Mouse (Mus musculus) urinary bladder, postnatal 10 days (tissue): ENCODE data around the gene Echdc3.

Experiments
- DNase-seq: peaks from one replicate; pipeline ENCODE4 v3.0.0; 2022; ENCODE audit warnings: low spot score

Echdc3 gene

DNA sequence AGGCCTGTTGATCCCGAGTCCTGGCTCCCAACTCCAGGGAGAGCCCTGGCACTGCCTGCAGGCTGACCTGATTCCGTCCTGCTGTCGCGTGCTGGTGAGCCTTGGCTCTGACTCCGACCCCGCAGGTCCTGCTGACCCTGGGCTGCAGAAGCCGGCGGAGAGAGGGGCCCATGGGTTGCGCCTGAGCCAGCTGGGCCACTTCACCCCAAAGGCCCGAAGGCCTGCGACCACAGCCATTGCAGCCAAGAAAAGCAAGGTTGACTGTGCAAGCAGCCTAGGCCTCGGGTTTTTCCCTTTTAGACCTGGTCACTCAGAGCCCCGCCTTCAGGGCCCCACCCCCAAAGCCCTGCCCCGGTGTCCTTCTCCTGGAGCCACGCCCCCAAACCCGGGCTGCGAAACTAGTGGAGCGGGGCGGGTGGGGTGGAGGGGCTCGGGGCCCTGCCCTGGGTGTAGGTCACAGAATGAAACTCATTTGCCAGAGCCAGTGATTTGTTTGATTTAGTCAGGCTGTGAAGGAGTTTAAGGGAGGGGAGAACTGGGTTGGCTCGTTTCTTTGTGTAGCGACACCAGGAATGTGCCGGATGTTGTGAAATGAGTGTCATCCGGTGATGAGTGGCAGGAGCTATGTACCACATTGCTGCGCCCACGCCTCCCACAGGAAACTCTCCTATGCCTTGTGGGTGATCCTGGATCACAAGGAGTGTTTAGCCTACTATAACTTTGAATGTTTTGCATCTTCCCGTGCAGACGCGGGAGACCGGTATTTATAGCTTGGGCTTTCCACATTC, at the start of gene Echdc3:
TSS of gene Echdc3 (minus strand) at position 310 of the 788 bp plus-strand sequence.
- peak; percentile 50 for DNase-seq

DNA sequence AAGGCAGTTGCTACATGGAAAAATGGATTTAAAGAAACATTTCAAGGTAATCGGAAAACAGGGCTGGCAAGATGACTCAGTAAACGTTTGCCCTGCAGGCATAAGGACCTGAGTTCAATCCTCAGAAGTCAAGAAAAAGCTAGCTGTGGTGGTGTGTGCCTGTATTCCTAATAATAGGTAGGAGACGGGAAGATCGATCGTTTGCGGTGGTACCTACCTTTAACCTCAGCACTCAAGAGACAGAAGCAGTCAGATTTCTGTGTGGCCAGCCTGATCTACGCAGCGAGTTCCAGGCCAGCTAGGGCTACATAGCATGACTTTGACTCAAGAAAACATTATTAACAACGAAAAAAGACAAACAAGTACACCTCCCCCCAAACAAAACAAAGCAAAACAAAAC, 48.9 kb upstream of the Echdc3 start:
- no peak for DNase-seq

- DNase-seq = no peak
These were observed 48.4 kb upstream of the Echdc3 start for GRCm38 (mm10) chr2:6261201-6261672.

- DNase-seq = no peak
These were observed 47.8 kb upstream of the Echdc3 start for GRCm38 (mm10) chr2:6260661-6261060.

DNA sequence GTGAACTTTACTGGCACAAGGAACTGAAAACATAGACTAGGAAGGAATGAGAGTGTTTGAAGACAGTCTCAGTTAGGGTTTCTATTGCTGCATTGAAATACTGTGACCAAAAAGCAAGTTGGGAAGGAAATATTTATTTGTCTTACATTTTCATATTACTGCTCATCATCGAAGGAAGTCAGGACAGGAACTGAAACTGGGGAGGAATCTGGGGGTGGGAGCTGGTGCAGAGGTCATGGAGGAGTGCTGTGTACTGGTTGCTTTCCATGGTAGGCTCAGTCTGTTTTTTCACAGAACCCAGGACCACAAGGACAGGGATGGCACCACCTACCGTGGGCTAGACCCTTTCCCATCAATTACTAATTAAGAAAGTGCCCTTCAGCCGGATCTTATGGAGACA, 46.3 kb upstream of the Echdc3 start:
- DNase-seq = no peak

DNA sequence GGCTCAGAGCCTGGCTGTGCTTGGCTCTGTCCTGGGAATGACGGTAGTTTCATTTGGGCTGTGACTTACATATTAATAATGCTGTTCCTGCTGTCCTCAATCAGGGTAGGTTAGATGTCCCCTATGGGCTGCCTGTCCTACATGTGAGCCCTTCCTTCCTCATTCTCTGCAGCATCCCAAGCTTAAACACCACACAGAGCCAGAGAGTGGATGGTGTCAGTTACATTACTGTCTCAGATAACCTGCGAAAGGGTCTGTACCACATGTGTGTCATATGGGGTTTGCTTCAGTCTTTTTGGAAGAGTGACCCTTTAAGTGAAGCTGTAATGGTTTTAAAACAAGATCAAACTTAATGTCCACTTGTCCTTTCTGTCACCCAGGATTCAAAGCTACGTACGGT, 45.2 kb upstream of the Echdc3 start:
- DNase-seq = no peak

DNA sequence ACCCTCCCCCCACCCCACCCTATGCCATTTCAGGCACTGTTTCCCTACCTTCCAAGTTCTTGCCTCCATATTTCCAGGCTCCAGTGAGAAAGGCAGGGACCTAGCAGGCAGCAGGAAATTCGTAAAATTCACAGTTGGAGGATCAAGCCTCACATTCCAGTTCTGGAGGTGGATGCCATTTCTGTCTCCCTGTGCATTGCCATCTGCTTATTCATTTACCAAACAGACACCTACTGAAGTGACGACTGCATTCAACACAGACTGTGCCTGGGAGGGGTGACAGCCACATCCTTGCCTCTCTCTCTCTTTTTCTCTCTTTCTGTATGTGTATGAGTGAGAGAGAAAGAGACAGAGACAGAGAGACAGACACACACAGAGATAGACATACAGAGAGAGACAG, 44.3 kb upstream of the Echdc3 start:
- no peak for DNase-seq

- no peak for DNase-seq
These were observed 43.4 kb upstream of the Echdc3 start for GRCm38 (mm10) chr2:6255989-6256841.

DNA sequence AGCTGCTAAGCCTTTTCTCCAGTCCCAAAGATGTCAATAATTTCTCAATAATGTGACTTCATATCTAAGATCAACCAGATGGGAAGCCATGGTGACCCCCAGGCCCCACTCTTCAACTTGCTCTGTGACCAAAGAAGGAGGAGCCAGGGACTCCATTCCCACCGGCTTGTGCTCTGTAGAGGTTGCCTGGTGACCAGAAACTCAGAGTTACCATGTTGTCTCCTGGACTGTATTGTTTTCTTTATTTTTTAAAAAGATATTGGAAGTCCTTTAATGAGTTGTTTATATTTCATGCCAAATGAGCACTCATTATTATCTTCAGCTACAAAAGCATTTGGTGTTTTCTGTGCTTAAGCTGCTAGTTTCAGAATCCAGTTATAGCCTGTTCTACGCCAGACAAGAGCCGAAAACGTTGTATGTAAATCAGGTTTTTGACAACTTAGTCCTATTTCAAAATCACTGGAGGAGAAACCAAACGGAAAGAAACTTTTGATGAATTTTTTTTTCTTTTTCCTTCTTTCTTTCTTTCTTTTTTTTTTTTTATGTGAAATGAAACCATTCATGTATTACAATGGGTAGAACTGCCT, 42.7 kb upstream of the Echdc3 start:
- DNase-seq = no peak

- DNase-seq = no peak
These were observed 39.7 kb upstream of the Echdc3 start for GRCm38 (mm10) chr2:6252491-6252890.

GRCm38 (mm10) chr2:6251076-6251496, 38.3 kb upstream of the Echdc3 start:
- no peak for DNase-seq

DNA sequence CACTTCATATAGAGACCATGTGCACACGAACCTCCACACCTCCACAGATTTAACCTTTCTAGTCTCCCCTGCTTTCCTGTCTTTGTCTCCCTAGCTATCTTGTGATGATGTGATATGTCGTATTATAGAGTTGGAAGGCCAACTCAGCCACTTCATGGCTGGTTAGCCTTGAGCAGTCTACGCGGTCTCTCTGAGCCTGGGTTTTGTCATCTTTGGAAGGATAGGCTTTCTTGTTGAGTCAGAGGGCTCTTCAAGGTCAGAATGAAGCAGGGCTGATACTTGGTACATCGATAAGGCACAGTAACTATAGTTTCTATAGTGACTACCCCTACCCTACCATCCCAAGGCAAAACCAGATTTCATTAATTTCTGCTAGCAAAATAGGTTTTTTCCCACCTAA, 28.6 kb upstream of the Echdc3 start:
- DNase-seq = no peak

DNA sequence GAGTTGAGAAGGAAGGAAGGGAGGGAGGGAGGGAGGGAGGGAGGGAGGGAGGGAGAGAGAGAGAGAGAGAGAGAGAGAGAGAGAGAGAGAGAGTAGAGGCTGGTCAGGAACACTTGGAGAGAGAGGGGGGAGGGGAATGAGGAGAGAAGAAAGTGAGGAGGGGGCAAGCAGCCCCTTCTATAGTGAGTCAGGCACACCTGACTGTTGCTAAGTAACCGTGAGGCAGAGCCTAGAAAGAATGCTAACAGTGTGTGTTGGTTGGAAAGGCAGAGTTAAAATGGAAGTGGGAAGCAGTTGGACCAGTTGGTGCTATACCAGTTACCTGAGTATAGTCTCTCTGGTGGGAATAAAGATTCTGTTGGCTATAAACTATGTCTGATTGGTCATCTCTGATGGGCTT, 27.2 kb upstream of the Echdc3 start:
- DNase-seq = no peak

GRCm38 (mm10) chr2:6239333-6239732, 26.5 kb upstream of the Echdc3 start:
- no peak for DNase-seq

DNA sequence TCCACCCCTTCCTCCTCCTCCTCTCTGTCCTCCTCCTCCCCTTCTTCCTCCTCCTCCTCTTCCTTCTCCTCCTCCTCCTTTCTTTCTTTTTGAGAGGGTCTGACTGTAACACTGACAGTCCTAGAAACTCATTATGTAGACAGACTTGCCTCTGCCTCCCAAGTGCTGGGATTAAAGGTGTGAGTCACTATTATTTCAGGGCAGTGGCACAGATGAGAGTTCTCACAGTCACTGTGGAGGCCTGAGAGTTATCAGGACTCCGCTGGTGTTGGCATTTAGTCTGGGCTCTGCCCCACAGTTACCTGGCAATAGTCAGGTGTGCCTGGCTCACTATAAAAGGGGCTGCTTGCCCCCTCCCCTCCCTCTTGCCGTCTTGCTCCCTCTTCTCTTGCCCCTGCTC, 25.8 kb upstream of the Echdc3 start:
- DNase-seq = no peak

- no peak for DNase-seq
These were observed 25.4 kb upstream of the Echdc3 start for GRCm38 (mm10) chr2:6238244-6238643.

GRCm38 (mm10) chr2:6233353-6233752, 20.5 kb upstream of the Echdc3 start:
- DNase-seq = no peak

- DNase-seq = no peak
These were observed 19.9 kb upstream of the Echdc3 start for GRCm38 (mm10) chr2:6232755-6233154.

DNA sequence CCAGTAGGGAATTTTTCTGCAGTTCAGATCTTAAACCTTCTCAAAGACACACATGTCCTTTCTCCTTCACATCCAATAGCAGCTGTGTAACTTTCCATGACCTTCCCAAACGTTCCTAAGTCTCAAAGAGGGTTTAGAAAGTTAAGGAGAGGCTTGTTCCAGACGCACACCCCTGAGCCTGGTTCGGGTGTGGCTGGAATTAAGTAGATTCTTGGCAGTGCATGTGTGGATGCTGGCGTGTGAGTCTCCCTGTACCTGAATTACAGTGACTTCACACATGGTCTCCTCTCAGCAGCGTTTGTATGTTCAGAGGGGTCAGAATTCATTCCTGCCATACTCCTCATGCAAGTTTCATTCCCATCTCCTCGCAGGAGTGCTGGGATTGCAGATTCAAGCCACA, 18.0 kb upstream of the Echdc3 start:
- no peak for DNase-seq

DNA sequence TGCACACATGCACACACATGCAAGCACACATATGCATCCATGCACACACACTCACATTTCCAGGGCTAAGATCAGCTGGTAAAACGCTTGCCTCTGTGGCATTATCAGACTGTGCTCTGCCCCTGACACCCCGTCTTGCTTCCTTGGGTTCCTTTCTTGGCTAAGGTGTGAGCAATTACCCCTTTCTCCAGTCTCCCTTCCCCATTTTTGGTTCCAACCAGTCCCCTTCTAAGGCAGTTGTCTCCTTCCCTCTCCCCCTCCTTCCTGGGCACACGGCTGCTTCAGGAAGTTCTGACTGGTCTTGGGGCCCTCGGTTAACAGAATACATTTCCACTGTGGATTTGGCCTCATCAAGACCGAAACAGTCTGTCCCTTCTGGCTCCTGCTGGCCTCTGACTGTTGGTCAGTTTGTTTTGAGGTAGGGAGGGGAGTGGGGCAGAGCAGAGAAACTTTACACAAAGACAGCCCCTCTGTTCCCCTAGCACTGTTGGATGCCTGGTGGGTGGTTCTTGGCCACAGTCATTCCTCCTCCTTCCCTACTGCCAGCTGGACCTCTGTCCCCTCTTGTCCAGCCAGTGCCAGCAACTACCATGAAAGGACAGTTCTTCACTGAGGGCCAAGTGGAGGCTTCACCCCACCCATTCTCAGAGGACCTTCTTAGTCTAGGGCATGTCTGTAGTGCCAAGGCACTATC, 16.9 kb upstream of the Echdc3 start:
- no peak for DNase-seq

- DNase-seq = no peak
These were observed 14.2 kb upstream of the Echdc3 start for GRCm38 (mm10) chr2:6227059-6227445.

DNA sequence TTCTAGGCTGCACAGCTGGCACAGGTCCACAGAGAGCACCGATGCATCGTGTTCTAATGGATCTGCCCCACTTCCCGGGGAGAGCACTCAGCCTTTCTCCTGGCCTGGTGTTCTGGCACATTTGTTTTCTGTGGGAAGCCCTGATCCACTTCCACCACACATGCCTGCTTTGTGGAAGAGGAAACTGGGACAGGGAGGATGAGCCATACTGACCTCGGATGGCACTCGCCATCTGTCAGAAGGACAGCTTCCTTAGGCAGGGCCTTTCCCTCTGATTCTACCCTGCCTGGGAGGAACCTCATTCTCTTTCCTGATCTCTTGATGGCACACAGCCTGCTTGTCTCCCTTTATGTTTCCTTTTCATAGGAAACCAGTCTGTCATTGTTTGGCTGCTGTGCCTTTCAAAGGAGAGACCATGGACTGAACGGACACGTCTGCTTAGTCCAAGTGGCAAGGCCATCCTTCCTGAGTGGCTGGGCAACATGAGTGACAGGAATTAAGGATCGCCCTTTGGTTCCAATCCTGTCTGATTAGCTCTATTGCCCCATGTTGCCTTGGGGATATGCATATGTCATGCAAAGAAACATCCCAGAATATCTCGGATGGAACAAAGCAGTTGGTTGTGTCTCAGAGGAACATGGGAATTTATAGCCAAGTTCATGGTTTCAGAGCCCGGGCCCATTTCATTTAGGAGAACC, 13.7 kb upstream of the Echdc3 start:
- DNase-seq = no peak
